Mouse (Mus musculus) thymus, postnatal 14 days (tissue): Measurements from ENCODE around the gene Cwc25.
"Not testable (repeated sequence)": the region's sequence is repeated elsewhere in the genome, so short reads cannot be mapped to it uniquely, and the experiment has no call there.

ENCODE experiments used
- DNase-seq: peaks from one replicate; pipeline ENCODE4 v3.0.0; 2021

The Cwc25 gene

GRCm38 (mm10) chr11:97800691-97801408 is 34.5 kb upstream of the Cwc25 start:
- DNase-seq: peak; percentile 47

- DNase-seq: peak; percentile 88
Measured at GRCm38 (mm10) chr11:97799994-97800690, 33.8 kb upstream of the Cwc25 start.

- peak; percentile 88 for DNase-seq
Measured at GRCm38 (mm10) chr11:97799146-97799993, 33.0 kb upstream of the Cwc25 start.

GRCm38 (mm10) chr11:97798782-97799145 is 32.4 kb upstream of the Cwc25 start, which contains the start of gene Lasp1:
TSS of gene Lasp1 (plus strand) at chr11:97799000.
- peak; percentile 93 for DNase-seq

- DNase-seq: no peak
Measured at GRCm38 (mm10) chr11:97798083-97798435, 31.7 kb upstream of the Cwc25 start.

- DNase-seq: no peak
Measured at GRCm38 (mm10) chr11:97797369-97798082, 31.2 kb upstream of the Cwc25 start.

- DNase-seq: peak; percentile 83
Measured at GRCm38 (mm10) chr11:97796910-97797309, 30.6 kb upstream of the Cwc25 start.

GRCm38 (mm10) chr11:97793165-97793564 is 26.8 kb upstream of the Cwc25 start:
- DNase-seq: peak; percentile 74

GRCm38 (mm10) chr11:97790778-97791438 is 24.6 kb upstream of the Cwc25 start:
- not testable (repeated sequence) for DNase-seq

GRCm38 (mm10) chr11:97789727-97790126 is 23.4 kb upstream of the Cwc25 start:
- DNase-seq: no peak

- DNase-seq: no peak
Measured at GRCm38 (mm10) chr11:97787961-97788360, 21.6 kb upstream of the Cwc25 start.

- DNase-seq: no peak
Measured at GRCm38 (mm10) chr11:97782564-97782895, 16.2 kb upstream of the Cwc25 start.

GRCm38 (mm10) chr11:97781832-97782563 is 15.6 kb upstream of the Cwc25 start, which contains the start of gene Rpl23:
TSS of gene Rpl23 (minus strand) at chr11:97782437.
- peak; percentile 99 for DNase-seq

GRCm38 (mm10) chr11:97781478-97781831 is 15.1 kb upstream of the Cwc25 start:
- DNase-seq: no peak

GRCm38 (mm10) chr11:97779968-97780701 is 13.8 kb upstream of the Cwc25 start:
- no peak for DNase-seq

- no peak for DNase-seq
Measured at GRCm38 (mm10) chr11:97778918-97779317, 12.6 kb upstream of the Cwc25 start.

- DNase-seq: peak; percentile 34
Measured at GRCm38 (mm10) chr11:97777129-97777529, 10.8 kb upstream of the Cwc25 start.

GRCm38 (mm10) chr11:97776497-97777128 is 10.3 kb upstream of the Cwc25 start:
- DNase-seq: no peak

- no peak for DNase-seq
Measured at GRCm38 (mm10) chr11:97775808-97776496, 9.6 kb upstream of the Cwc25 start, which contains the start of gene 1700001P01Rik. TSS of gene 1700001P01Rik (minus strand) at chr11:97775918.

GRCm38 (mm10) chr11:97775186-97775585 is 8.8 kb upstream of the Cwc25 start:
- DNase-seq: no peak
